Mouse (Mus musculus): ENCODE measurements around the gene Fcmr. TPM values are rescaled to one million over a fixed set of nuclear protein-coding genes. Genes with fewer than 3 reads are reported as not detected.

Gene Fcmr
- polyA plus RNA-seq, 1 experiment from 2014 or later = not detected

DNA sequence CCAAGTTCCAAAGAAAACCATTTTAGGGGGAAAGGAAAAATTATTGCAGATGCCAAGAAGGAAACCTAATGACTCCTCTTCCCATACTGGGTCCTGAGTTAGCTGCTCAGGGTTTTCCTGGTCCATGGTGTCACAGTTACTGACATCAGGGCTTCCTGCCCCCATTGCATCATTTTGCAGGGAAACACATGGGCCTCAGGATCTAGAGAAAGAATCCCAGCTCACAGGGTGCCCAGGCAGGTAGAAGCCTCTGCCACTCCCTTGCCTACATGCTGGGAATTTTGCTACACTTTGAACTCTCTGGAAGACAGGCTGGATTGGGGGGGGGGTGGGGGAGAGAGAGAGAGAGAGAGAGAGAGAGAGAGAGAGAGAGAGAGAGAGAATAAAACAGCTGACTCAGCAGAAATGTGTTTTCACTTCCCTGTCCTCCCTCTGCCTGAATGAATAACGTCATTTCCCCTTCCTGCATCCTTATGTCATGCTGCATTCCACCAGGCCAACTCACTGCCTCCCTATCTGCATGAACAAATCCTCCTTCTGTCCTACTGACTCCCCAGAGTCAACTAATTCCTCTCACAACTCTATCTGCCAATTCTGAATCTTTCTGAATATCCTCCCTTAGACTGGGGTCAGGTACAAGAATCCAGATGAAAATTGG, 53.0 kb downstream of the Fcmr start:
- Histone ChIP-seq H3K36me3 (no peaks in the 10 kb centered on the region), H3K4me3 (no peak overlapping the region), H3K9me3 (no peaks in the 10 kb centered on the region), H3K9ac (no peak overlapping the region), H3K4me2 (replicated peaks) (no peak overlapping the region), H3K27ac (no peak overlapping the region), H3K4me1 (no peaks in the 10 kb centered on the region), H3K27me3 (no peaks in the 10 kb centered on the region)
- WGBS = 26% methylated on average over 1 of the region's 1 CpGs
- no peak for ATAC-seq (ENCODE audit: low FRiP score, low read depth)

DNA sequence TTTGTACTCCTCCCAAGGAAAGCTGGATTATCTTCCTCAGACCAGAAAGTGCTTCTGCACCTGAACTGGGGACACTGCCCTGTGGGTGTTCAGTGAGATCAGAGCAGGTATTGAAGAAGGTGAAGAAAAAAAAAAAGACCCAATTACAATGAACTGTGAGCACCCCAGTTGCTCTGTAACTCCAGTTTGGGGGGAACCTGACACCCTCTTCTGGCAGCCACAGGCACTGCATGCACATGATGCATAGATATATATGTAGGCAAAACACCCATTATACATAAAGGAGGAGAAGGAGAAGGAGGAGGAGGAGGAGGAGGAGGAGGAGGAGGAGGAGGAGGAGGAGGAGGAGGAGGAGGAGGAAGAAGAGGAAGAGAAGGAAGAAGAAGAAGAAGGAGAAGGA, 61.0 kb downstream of the Fcmr start:
- no peak overlapping the region for H3K4me3 ChIP-seq
- no peak overlapping the region for H3K4me2 ChIP-seq (replicated peaks)
- no peak for ATAC-seq (ENCODE audit: low FRiP score, low read depth)
- no peak overlapping the region for H3K9ac ChIP-seq
- no peaks in the 10 kb centered on the region for H3K4me1 ChIP-seq
- no peaks in the 10 kb centered on the region for H3K9me3 ChIP-seq
- H3K27me3 ChIP-seq = no peaks in the 10 kb centered on the region
- H3K27ac ChIP-seq = no peak overlapping the region
- no peaks in the 10 kb centered on the region for H3K36me3 ChIP-seq

Other genes with a start within 250 kb of the Fcmr start
- not detected in 2 replicates for gene Zp3r, start 236.0 kb upstream of the Fcmr start, polyA plus RNA-seq (2015; fragmentation: Nextera tagmentation; extraction: Ambion mirVana)
- gene C4bp, start 204.0 kb upstream of the Fcmr start, polyA plus RNA-seq (2015; fragmentation: Nextera tagmentation; extraction: Ambion mirVana) = not detected in 2 replicates
- not detected in 2 replicates for gene Gm29427, start 149.9 kb upstream of the Fcmr start, polyA plus RNA-seq (2015; fragmentation: Nextera tagmentation; extraction: Ambion mirVana)
- 12.4 and 12.5 TPM in 2 replicates for gene Yod1, start 148.3 kb upstream of the Fcmr start, polyA plus RNA-seq (2015; fragmentation: Nextera tagmentation; extraction: Ambion mirVana)
- gene Pfkfb2, start 136.4 kb upstream of the Fcmr start, polyA plus RNA-seq (2015; fragmentation: Nextera tagmentation; extraction: Ambion mirVana) = 8.7 and 9.4 TPM in 2 replicates
- gene AA986860, start 133.7 kb upstream of the Fcmr start, polyA plus RNA-seq (2015; fragmentation: Nextera tagmentation; extraction: Ambion mirVana) = 1.2 and 1.3 TPM in 2 replicates
- not detected in 2 replicates for gene Fcamr, start 64.8 kb upstream of the Fcmr start, polyA plus RNA-seq (2015; fragmentation: Nextera tagmentation; extraction: Ambion mirVana)
- not detected in 2 replicates for gene Pigr, start 39.0 kb upstream of the Fcmr start, polyA plus RNA-seq (2015; fragmentation: Nextera tagmentation; extraction: Ambion mirVana)
- not detected in 2 replicates for gene Il24, start 21.8 kb downstream of the Fcmr start, polyA plus RNA-seq (2015; fragmentation: Nextera tagmentation; extraction: Ambion mirVana)
- not detected in 2 replicates for gene Il20, start 45.8 kb downstream of the Fcmr start, polyA plus RNA-seq (2015; fragmentation: Nextera tagmentation; extraction: Ambion mirVana)
- not detected in 2 replicates for gene Il19, start 74.4 kb downstream of the Fcmr start, polyA plus RNA-seq (2015; fragmentation: Nextera tagmentation; extraction: Ambion mirVana)
- gene Il10, start 154.2 kb downstream of the Fcmr start, polyA plus RNA-seq (2015; fragmentation: Nextera tagmentation; extraction: Ambion mirVana) = 0.10 TPM in 1 of 2 replicates, not detected in the other
- 42.7 and 43.3 TPM in 2 replicates for gene Mapkapk2, start 232.2 kb downstream of the Fcmr start, polyA plus RNA-seq (2015; fragmentation: Nextera tagmentation; extraction: Ambion mirVana)